Mouse (Mus musculus) C2C12 (cell line): Measurements from ENCODE around the gene Rundc1.

Experiments used
- CTCF ChIP-seq: IDR thresholded peaks from one replicate; pipeline ENCODE4 v1.5.1; 2011; ENCODE audit not compliant: control insufficient read depth, insufficient read depth, insufficient read length
- MAX ChIP-seq: IDR thresholded peaks from one replicate; pipeline ENCODE4 v1.6.1; 2011; ENCODE audit warnings: mild to moderate bottlenecking, control low read depth

GRCm38 (mm10) chr11:101433396-101433795 lies 8.5 kb downstream of the Rundc1 start:
- TF ChIP-seq CTCF, result no peak
- TF ChIP-seq MAX, result no peak
